Mouse (Mus musculus): ENCODE measurements around the gene Coro1b.

DNA sequence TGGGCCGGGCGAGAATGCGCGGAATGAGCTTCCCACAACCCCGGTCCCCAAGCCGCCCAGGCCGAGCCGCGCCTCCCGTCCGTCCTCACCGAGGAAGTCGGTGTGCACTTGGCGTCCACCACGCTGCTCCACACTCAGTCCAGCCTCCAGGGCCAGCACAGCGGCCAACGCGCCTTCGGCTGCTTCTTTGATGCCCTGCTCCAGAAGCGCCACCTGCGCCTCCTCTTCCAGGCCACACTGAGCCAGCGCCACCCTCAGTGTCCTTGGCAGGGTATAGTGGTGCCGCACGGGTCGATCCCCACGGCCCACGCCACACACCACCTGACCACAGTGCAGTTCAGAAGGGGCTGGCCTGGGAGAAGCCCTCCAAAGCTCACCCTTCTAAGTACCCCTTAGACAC, 21.4 kb downstream of the Coro1b start:
- TF ChIP-seq CTCF (IDR thresholded peaks at IDR 0.05) (no peak), POLR2A (IDR thresholded peaks at IDR 0.05; ENCODE audit: insufficient read depth, low read depth, low read length) (no peak)

All from heart, adult 2 months (tissue).